Mouse (Mus musculus) adrenal gland, postnatal 4 days (tissue): Measurements from ENCODE around the gene Afg1l. TPM values are rescaled to one million over a fixed set of nuclear protein-coding genes. Genes with fewer than 3 reads are reported as not detected.
A peak's percentile ranks its signal among the peaks of the same experiment; 100 is the strongest.

Source experiments
- DNase-seq, 2 experiments: peaks; one replicate each; pipeline ENCODE4 v3.0.0; 2021 to 2022; ENCODE audit warnings: low spot score in 2 of 2, mixed read lengths in 2 of 2
- total RNA-seq, 2 experiments: library from RNA; stranded (reverse); gene quantifications; 2 replicates each; pipeline ENCODE4 v1.2.3; 2021

Afg1l gene
- total RNA-seq, 2 experiments from 2014 or later = 11.4 to 11.8 TPM

DNA sequence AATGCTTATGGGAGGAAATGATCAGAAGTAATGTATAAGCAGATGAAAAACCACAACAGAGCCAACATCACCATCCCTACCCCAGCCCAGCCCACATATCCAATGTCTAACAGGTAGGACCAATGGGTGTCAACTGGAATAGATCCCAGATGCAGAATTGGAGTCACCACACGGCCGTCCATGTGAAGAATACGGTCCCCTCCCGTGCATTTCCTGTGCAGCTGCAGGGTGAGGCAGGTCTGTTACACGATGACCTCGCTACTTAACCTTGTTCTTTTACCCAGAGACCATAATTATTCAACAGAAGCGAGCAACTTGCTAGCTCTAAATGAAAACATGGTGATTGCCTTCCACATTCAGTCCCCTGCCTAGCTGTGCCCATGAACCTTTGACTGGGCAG, 178.4 kb downstream of the Afg1l start:
- no peak for DNase-seq

DNA sequence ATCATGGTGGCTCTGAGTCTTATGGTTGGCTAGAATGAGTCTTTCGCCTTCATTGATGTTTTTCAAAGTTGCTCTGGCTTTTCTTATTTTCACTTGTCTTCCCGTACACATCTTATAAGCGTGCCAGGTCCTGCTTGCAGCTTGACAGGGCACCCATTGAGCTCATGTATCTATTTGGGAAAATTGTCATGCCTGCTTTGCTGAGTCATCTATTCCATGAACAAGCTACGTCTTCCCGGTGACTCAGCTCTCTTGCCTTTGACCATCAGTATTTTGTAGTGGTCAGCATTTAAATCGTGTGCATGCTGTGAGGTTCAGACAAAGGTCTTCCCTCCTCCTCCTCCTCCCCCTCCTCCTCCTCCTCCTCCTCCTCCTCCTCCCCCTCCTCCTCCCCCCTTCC, 178.9 kb downstream of the Afg1l start:
- DNase-seq = no peak

DNA sequence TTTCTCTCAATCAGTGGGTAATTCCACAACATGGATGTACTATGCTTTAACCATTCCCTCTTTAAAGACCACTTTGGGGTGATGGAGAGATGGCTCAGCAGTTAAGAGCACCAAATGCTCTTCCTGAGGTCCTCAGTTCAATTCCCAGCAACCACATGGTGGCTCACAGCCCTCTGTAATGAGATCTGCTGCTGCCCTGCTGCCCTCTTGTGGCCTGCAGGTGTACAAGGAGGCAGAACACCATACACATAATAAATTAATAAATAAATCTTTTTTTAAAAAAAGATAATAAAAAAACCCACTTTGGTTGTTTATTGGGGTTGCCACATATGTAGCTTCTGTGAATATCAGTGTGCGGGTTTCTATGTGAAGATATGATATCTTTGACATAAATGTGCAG, 180.4 kb downstream of the Afg1l start:
- no peak for DNase-seq

DNA sequence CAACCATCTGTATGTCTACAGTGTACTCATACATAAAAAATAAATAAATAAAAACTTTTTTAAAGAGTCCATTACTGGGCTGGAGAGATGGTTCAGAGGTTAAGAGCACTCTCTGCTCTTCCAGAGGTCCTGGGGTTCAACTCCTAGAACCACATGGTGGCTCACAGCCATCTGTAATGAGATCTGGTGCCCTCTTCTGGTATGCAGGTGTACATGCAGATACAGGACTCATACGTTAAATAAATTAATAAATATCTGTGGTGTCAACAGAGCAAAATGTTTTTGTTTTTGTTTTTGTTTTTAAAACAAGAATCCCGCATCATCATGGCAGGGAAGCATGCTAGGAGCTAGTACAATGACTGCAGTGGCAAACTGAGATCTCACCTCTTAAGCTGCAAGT, 181.3 kb downstream of the Afg1l start:
- DNase-seq = no peak

DNA sequence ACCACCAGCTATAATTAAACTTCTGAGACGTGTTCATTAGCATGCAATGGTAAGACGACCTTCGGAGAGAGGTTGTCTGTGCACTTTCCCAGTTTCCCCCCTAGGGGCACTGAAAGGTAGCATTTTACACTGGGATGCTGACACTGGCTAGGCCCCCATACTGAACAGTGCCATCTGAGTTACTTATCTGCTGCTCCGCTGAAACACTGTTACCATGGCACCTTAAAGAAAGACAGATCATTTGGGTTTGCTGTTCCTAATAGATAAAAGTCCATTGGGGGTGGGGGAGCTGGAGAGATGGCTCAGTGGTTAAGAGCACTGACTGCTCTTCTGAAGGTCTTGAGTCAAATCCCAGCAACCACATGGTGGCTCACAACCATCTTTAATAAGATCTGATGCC, 181.8 kb downstream of the Afg1l start:
- DNase-seq = no peak

DNA sequence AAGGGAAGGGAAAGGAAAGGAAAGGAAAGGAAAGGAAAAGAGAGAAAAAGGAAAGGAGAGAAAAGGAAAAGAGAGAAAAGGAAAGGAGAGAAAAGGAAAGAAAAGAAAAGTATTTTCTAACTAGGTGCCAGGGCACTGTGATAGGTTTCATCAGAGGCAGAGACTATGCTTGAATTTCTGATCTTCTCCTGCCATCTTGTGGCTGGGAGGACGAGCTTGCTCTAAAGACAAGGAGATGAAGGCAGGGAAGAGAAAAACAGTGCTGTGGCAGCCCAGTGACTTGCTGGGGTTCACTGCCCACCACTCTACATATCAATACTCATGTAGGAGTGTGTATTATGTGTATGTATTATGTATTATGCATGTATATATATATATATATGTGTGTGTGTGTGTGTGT, 183.3 kb downstream of the Afg1l start:
- no peak for DNase-seq

DNA sequence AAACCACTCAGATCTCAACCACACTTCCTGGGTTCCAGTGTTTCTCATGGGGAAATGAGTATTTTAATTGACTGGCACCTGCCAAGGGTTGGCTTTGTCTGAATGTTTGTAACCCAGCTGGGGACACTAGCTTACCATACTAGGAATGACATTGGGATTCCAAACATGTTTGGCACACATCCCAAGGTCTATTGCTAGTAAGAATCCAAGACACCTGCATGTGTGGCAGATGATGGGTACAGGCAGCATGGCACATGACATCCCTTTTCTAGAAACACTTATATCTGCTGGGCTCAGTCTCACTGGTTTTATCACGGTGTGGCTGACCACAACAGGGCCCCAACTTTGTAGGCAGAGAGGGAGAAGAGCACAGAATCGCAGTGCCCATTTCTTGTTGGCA, 184.0 kb downstream of the Afg1l start:
- no peak for DNase-seq

DNA sequence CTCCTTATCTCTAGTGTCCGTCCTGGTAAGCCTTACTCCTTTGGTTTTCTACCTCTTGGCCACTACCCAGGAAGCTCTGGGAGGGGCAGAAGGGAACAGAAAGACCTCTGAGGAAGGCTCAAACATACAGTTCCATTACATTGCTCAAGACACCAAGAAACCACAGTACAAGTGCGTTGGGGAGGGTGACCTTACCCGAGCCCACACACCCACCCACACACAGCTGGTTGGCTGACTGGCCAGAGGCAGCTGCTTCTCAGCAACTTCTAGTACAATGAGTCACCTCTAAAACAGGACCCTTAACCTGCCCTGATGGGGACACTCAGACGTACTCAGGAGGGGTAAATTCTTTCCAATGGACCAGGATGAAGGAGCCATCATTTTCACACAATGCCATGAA, 184.5 kb downstream of the Afg1l start:
- no peak for DNase-seq

DNA sequence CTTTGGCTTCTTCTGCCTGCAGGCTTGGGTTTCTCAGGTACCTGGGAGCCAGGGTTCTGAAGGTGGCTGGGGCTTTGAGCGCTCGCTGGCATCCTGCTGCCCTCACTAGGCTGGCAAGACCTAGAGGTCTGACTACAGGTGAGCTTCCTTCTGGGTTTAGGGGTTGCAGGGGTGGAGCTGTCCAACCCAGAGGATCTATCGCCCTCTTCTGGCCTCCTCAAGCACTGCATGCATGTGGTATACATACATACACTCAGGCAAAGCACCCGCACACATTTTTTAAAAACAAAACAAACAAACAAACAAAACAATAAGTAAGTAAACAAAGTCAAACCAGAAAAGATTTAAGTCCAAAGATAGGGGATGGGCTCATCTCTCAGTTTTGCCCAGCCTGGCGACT, 187.0 kb downstream of the Afg1l start:
- DNase-seq = no peak

DNA sequence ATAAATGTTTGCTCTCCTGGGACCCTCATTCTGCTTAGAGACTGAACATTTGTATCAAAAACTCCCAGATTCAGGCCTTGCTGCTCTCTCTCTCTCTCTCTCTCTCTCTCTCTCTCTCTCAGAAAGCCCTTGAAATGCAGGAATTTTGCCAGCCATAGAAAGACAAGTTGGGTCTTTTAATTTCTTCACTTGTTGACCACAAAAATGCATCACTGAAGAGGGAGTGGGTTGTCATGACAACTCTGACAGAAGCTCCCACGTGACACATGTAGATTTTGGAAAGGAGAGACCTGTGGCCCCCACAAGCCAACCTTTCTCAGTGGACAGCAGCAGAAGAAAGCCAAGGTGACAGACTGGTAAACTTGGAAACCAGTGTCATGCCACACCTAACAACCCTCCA, 190.7 kb downstream of the Afg1l start:
- no peak for DNase-seq

DNA sequence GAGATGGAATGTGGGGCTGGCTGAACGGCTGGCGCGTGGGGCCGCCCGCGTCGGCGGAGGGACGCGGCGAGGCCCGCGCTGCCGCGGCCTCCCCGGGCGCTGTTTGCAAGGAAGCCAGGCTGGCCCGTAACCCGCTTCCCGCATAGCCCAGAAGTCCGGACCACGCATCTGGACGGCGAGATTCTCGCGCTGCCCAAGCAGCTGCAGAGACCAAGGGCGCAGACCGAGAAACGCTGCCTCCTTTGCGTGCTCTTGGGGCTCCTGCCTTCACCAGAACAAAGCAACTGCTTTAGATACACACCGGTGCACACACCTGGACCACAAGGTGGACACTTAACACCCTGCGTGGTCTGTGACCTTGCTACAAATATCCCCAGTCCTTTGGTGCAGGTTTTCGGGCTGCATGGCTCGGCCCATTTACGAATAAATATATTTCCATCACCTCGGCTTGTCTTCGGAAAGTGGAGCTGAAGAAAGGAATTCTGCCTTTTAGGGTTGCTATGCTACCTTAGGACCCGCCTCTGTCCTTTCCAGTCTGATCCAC, 200.0 kb downstream of the Afg1l start:
- no peak for DNase-seq

DNA sequence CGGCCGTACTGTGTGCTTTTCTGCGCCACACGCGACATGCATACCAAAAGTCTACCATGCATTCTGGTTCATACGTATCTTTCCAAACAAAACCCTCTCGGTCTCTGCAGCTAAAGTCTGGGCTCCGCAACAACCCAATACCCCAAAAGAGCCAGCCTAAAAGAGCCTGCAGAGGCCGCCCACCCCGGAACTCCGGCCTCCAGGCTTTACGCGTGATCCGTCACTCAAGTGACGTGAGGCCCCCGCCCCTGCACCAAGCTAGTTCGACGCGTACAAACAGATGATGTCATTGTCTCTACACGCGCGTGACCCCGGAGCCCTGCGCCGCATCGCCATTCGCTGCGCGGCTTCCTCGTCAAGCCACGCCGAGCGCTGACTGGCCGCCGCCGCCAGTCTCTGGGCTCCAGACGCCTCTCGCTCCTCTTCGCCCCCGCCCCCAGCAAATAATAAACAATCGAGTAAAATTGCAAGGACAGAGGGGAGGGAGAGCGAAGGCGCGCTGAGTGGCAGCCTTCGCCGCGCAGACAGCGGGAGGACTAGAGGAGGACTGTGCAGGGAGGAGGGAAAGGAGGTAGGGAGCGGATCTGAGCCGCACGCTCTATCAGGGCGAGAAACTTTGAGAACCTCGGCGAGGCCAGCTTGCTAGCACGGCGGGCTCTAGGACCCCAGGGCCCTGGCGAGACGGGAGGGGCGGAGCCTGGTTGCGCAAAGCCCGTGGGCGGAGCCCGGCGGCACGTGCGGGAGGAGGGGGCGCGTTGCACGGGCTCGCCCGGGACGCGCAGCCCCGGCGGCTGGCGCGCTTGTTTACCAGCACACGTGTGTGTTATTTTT, 200.7 kb downstream of the Afg1l start:
- DNase-seq = peak; percentile 91 to 95

DNA sequence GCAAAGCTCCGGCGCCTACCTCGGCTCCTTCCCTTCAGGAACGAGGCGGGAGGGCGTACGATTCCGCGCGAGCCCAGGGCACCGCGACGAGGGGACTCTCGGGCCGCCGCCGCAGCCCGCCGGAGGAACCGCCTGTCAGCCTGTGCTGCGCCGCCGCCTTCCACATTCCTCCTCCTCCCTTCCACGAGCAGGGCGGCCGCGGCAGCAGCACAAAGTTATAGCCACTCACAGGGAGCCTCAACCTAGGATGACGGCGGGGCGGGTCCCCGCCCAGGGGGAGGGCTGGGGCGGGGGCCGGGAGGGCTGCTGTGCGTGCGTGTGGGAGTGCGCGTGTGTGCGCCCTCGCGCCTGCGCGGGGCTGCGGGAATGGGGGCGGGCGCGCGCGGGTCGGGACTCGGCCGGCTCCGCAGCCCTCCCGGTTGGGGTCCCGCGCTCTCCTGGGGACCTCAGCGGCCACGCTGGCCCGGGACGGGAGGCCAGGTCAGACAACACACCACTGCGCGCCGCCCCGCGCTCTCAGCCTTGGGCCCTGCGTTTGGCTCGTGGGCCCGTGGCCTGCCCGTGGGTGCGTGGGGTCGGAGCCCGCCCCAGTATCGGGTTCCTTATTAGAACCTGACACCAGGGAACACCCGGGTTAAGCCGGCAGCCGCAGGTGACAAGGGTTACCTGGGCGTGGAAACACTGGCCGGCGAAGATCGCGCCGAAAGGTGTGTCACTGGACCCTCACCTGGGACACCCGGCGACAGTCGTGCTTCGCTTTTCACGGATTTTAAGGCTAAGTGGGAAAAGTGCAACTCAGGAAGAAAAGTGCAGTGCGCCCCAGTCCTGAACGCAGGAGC, 201.6 kb downstream of the Afg1l start, which contains the start of gene Foxo3:
Gene Foxo3 (minus strand): TSS at position 249 of the 839 bp plus-strand sequence.
- peak; percentile 66 to 82 for DNase-seq

DNA sequence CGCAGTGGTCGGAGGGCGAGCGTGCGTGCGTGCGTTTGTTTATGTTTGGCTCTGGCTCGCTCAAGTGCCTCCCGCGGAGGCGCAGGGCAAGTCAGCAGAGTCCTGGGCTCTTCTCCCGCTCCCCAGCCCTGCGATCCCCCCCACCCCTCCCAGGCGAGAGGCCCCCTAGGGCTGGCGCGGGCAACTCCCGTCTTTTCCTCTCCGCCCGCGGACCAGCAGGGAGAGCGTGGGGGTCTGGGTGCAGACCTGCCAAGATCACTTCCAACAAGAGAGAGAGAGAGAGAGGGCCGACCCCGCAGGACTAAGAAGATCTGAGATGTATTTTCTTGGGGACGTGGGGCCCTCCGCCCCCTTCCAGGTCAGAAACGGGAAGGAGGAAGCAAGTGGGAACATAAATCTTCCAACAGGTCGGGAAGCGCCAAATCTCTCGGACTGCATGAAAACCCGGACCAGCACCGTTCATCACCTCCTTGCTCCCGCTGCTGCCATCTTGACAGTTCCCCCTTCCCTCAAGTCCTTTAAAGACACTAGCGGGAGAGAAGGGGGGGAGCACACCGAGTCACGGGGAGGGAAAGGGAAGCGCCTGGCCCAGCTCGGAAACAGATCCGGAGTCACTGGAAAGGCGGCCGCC, 202.4 kb downstream of the Afg1l start:
- peak in 1 of 2 experiments; percentile 19 for DNase-seq

DNA sequence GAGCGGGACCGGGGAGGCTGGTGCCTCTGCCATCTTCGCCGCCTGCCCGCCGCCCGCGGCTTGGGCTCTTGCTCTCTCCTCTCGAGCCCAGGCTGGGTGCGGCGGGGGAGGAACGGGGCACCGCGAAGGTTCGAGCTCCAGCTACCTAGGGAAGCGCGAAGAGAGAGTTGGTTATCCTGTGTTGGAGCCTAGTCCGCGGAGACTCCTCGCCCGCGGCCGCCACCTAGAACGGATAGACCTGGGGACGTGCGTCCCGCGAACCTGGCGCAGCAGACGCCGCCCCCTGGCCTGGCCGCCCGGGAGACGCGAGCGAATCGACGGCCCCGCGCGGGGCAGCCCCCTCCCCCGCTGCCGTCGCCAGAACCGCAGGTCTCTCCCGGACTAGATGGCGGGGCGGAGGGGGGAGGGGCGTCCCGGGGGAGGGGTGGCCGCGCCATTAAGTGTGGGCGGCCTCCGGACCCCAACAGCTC, 202.9 kb downstream of the Afg1l start:
- DNase-seq = peak in 1 of 2 experiments; percentile 42

DNA sequence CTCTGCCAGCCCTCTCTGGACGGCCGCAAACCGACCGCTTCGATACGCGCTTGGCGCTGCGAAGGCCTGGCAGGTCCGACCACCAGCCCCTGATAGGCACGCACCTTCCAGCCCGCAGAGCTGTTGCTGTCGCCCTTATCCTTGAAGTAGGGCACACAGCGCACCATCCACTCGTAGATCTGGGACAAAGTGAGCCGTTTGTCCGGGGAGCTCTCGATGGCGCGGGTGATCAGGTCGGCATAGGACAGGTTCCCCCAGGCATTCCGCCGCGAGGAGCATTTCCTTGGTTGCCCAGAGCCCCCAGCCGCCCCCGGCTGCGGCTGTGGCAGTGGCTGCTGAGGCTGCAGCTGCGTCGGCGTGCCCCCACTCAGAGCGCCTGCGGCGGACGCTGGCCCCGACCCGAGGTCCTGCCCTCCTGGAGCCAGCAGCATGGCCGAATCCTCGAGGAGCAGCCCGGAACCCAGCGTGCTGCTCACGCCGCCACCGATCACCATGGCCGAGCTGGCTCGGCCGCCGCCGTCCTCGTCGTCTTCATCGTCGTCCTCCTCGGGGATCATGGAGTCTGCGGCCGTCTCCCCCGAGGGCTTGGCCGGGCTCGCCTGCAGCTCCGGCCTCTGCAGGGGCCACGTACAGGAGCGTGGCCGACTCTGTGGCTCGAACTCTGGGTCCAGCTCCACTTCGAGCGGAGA, 203.5 kb downstream of the Afg1l start:
- no peak for DNase-seq

DNA sequence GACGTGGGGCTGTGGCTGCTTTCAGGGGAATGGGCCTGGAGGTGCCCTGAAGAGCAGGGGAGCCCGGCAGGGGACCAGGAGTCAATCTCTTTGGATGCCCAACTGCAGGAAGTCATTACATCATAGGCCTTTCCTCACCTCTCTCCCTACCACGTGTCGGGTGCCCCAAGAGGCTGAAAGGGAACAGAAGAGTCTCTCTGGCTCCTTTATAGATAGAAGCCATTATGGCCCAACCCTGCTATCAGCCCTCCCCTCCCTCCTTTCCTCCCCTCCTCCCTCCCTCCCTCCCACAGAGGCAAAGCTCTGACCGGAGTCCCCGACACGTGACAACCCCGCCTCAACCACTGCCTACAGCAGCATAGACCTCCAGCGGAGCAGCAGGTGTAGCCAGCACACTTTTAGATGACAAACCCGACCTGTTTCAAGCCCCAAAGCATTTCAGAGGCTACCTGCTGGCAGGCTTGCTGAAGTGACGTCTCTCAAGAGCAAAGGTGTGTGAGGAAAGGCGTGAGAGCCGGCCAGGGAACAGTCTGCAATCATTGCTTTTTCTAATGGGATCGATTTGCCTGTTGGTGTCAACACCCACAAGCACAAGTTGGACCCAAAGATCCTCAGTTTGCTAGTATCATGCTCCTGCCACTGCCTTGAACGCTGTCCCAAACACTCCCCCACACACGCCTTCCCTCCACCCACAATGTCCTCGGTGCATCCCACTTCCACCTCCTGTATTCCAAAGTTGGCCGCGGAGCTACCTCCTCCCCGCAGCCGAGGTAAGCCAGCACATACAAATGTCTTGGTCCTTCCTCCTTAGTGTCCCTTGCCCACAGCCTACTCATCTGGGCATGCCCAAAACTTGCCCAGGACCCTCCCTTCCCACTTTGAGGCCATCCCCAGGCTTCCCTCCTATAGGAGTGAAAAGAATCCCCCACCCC, 204.3 kb downstream of the Afg1l start:
- no peak for DNase-seq

DNA sequence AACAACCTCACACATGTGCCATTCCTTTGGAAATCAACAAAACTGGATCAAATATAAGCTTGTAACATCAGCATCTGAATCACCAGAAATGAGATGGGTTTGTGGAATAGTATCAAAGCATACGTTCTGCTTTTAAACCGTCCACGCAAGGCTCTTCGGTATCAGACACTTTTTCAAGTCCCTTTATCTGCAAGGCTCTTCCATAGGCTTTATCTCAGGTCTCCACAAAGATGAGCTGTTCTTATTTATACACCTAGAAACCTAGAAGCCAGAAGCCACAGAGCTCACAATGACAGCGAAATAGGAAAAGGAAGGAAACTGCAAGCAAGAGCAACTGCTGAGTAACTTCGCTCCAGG, 205.0 kb downstream of the Afg1l start:
- DNase-seq = no peak

DNA sequence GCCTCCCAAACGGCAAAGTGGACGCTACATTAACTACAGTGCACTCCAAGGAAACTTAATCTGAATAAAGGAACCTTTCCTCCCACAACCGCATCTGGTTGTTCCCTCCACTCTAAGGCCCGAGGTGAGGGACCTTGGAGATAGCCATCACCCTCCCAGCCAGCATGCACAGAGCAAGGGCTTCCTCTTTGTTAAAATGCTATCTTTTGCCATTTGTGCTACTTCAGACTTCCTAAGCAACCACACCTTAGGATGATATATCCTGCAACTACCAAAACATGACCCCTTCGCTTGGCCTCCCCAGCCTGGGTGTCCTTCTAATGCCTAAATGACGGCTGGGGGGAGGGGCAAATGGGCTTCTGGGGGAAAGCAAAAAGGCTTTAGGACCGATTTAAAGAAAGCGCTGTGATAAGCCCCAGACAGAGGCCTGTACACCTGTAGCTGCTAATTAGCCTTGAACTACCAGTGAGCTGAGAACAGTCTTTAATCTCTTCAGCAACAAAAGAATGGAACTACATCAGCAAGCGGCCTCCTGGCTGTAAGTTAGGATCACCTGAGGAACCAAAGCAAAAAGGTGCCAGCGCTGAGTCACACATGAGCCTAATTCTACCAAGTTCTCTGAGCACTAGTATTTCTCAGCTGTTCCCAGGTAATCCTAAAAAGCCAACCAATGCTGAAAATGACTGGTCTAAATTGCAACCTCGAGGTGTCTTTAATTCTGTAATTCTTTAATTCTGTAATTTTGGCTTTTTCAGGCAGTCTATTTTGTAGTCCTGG, 206.7 kb downstream of the Afg1l start:
- no peak for DNase-seq
